Mouse (Mus musculus) midbrain, embryonic 15.5 days (tissue): ENCODE results near the gene Rps3a1. TPM values are rescaled to one million over a fixed set of nuclear protein-coding genes. Genes with fewer than 3 reads are reported as not detected.
"Not testable (repeated sequence)": the region's sequence is repeated elsewhere in the genome, so short reads cannot be mapped to it uniquely, and the experiment has no call there.

ENCODE experiments used
- ATAC-seq: fragments of 200-750 bp; cut with Nextera tagmentation; replicated peaks from 2 replicates; pipeline ENCODE4 v1.8.0; 2017; ENCODE audit warnings: moderate TSS enrichment
- H3K27ac ChIP-seq: fragments of 300-500 bp; sonication (generic); 2 replicates; pipeline ENCODE4 v1.5.1; 2015; ENCODE audit warnings: mild to moderate bottlenecking, inconsistent platforms
- H3K27me3 ChIP-seq: fragments of 300-500 bp; sonication (generic); replicated peaks from 2 replicates; pipeline ENCODE4 v1.6.1; 2015; ENCODE audit warnings: inconsistent platforms
- H3K36me3 ChIP-seq: fragments of 300-500 bp; sonication (generic); replicated peaks from 2 replicates; pipeline ENCODE4 v1.6.1; 2015; ENCODE audit warnings: inconsistent platforms
- H3K4me1 ChIP-seq: fragments of 300-500 bp; sonication (generic); 2 replicates; pipeline ENCODE4 v1.6.1; 2015; ENCODE audit warnings: inconsistent platforms
- H3K4me2 ChIP-seq: fragments of 300-500 bp; sonication (generic); 2 replicates; pipeline ENCODE4 v1.6.1; 2015; ENCODE audit warnings: inconsistent platforms, mild to moderate bottlenecking, moderate library complexity
- H3K4me3 ChIP-seq: fragments of 300-500 bp; sonication (generic); 2 replicates; pipeline ENCODE4 v1.5.1; 2015; ENCODE audit warnings: mild to moderate bottlenecking, inconsistent platforms
- H3K9ac ChIP-seq: fragments of 300-500 bp; sonication (generic); 2 replicates; pipeline ENCODE4 v1.6.1; 2015; ENCODE audit warnings: mild to moderate bottlenecking, inconsistent platforms
- H3K9me3 ChIP-seq: fragments of 300-500 bp; sonication (generic); 2 replicates; pipeline ENCODE4 v1.6.1; 2016; ENCODE audit warnings: inconsistent platforms
- WGBS: fragments of 180-500 bp; shearing (Covaris S2); methylation state at CpG from one replicate; pipeline ENCODE4 v1.1.7; 2015; ENCODE audit warnings: mixed read lengths; 5-methylcytosine and 5-hydroxymethylcytosine counted together
- polyA plus RNA-seq: library from polyadenylated mRNA; unstranded; fragments of >200 nt; fragmentation: Nextera tagmentation; extraction: Ambion mirVana; gene quantifications from 2 replicates; pipeline ENCODE4 v1.2.1, GENCODE M21; 2015

The Rps3a1 gene
- polyA plus RNA-seq, 1 experiment from 2014 or later = 483 TPM

DNA sequence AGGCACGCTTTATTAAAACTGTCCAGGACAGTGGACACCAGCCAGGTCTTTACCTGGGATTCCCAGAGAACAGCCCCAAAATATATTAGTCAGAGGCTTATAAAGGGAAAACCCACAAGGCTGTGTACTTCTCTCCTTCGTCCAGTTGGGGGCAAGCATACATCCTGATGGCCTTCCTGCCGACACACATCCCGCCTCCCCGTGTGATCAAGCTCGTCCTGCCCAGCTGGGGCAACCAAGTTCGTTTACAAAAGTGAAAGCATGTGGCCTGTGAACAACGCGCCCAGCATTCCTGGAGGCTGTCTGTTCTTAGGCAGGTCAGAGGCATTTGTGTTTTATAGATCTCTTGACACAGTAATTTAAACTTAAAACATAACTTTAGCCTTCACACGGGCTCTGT lies 32.4 kb downstream of the Rps3a1 start:
- 26% methylated on average over 10 of the region's 10 CpGs for WGBS
- Histone ChIP-seq H3K27ac (no peak overlapping the region), H3K9me3 (no peaks in the 10 kb centered on the region), H3K9ac (no peak overlapping the region), H3K27me3 (no peaks in the 10 kb centered on the region), H3K36me3 (no peaks in the 10 kb centered on the region), H3K4me3 (no peak overlapping the region), H3K4me2 (no peak overlapping the region), H3K4me1 (no peaks in the 10 kb centered on the region)
- no peak for ATAC-seq

- Histone ChIP-seq H3K36me3 (no peaks in the 10 kb centered on the region), H3K9ac (no peak overlapping the region), H3K4me3 (no peak overlapping the region), H3K27me3 (no peaks in the 10 kb centered on the region), H3K9me3 (no peaks in the 10 kb centered on the region), H3K27ac (no peak overlapping the region), H3K4me1 (no peaks in the 10 kb centered on the region), H3K4me2 (no peak overlapping the region)
- no peak for ATAC-seq
- 95% methylated on average over 7 of the region's 7 CpGs for WGBS
Observed at GRCm38 (mm10) chr3:86109099-86109498, 33.4 kb downstream of the Rps3a1 start.

GRCm38 (mm10) chr3:86108576-86108975 lies 33.9 kb downstream of the Rps3a1 start:
- no peak for ATAC-seq
- H3K36me3 ChIP-seq = no peaks in the 10 kb centered on the region
- H3K9ac ChIP-seq = no peak overlapping the region
- no peaks in the 10 kb centered on the region for H3K4me1 ChIP-seq
- no peak overlapping the region for H3K4me2 ChIP-seq
- no peak overlapping the region for H3K4me3 ChIP-seq
- no peaks in the 10 kb centered on the region for H3K9me3 ChIP-seq
- H3K27me3 ChIP-seq = no peaks in the 10 kb centered on the region
- H3K27ac ChIP-seq = no peak overlapping the region
- 87% methylated on average over 4 of the region's 4 CpGs for WGBS

DNA sequence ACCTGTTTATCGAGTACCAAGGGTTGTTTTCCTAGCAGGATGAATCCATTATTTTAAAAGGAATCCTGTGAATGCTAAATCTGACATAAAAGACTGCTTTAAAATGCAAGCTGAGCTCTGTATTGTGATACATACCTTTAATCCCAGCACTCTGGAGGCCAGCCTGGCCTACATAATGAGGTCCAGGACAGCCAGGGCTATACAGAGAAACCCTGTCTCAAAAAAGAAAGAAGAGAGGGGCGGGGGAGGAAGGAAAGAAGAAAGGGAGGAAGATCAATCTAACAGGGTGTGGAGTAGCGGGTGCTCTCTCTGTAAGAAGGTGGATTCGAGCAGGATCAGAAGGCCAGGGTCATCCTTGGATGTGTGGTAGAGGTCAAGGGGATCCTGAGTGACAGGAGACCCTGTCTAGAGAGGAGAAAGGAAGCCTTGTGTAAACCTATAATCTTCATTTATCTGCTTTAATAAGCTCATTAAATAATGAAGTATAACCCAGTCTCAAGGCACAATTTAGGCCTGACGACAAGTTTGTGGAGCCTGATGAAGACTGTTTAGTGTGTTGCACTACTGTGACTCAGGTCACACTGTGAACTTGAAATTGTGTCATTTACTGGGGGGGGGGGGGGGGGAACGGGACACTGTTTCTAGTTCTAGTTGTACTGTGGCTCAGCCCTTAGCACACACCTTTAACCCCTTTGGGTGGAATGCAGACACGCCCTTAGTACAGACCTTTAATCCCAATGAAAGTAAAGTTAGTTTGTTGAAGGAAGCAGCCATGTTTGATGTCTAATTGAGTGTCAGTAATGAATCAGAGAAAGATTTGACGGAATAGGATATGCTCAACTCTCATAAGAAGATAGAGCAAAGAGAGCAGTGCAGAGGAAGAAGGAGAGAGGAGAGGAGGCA lies 34.6 kb downstream of the Rps3a1 start:
- Histone ChIP-seq H3K9me3 (no peaks in the 10 kb centered on the region), H3K4me1 (no peaks in the 10 kb centered on the region), H3K36me3 (no peaks in the 10 kb centered on the region), H3K4me2 (no peak overlapping the region), H3K9ac (no peak overlapping the region), H3K4me3 (no peak overlapping the region), H3K27me3 (no peaks in the 10 kb centered on the region), H3K27ac (no peak overlapping the region)
- WGBS = 41% methylated on average over 8 of the region's 8 CpGs
- 0 out of 2 replicates have a peak, but pooled peaks have one; percentile 30 for ATAC-seq

- WGBS = 92% methylated on average over 8 of the region's 8 CpGs
- ATAC-seq = no peak
- no peak overlapping the region for H3K4me3 ChIP-seq
- no peaks in the 10 kb centered on the region for H3K9me3 ChIP-seq
- no peaks in the 10 kb centered on the region for H3K4me1 ChIP-seq
- no peaks in the 10 kb centered on the region for H3K36me3 ChIP-seq
- H3K27ac ChIP-seq = no peak overlapping the region
- no peaks in the 10 kb centered on the region for H3K27me3 ChIP-seq
- H3K9ac ChIP-seq = no peak overlapping the region
- no peak overlapping the region for H3K4me2 ChIP-seq
Observed at GRCm38 (mm10) chr3:86106086-86106632, 36.3 kb downstream of the Rps3a1 start.

- Histone ChIP-seq H3K4me1 (no peaks in the 10 kb centered on the region), H3K27me3 (no peaks in the 10 kb centered on the region), H3K4me3 (no peak overlapping the region), H3K27ac (no peak overlapping the region), H3K9ac (no peak overlapping the region), H3K4me2 (no peak overlapping the region), H3K9me3 (no peaks in the 10 kb centered on the region), H3K36me3 (no peaks in the 10 kb centered on the region)
- WGBS = 86% methylated on average over 4 of the region's 4 CpGs
- ATAC-seq = no peak
Observed at GRCm38 (mm10) chr3:86104909-86105308, 37.6 kb downstream of the Rps3a1 start.

DNA sequence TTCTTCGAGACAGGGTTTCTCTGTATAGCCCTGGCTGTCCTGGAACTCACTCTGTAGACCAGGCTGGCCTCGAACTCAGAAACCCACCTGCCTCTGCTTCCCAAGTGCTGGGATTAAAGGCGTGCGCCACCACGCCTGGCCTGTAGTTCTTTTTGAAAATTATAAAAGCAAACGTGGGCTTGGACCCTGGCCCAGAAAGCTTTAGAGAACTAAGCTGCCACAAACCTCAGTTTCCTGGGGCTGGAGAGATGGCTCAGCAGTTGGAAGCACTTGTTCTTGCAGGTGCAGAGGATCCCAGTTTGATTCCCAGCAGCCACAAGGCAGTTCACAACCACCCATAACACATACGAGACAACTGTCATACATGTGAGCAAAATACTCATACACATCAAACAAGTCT lies 38.1 kb downstream of the Rps3a1 start:
- not testable (repeated sequence) for H3K36me3 ChIP-seq, H3K27me3 ChIP-seq, H3K27ac ChIP-seq, H3K4me1 ChIP-seq, H3K9me3 ChIP-seq, ATAC-seq, H3K4me3 ChIP-seq, H3K4me2 ChIP-seq, H3K9ac ChIP-seq
- WGBS = 90% methylated on average over 7 of the region's 7 CpGs

DNA sequence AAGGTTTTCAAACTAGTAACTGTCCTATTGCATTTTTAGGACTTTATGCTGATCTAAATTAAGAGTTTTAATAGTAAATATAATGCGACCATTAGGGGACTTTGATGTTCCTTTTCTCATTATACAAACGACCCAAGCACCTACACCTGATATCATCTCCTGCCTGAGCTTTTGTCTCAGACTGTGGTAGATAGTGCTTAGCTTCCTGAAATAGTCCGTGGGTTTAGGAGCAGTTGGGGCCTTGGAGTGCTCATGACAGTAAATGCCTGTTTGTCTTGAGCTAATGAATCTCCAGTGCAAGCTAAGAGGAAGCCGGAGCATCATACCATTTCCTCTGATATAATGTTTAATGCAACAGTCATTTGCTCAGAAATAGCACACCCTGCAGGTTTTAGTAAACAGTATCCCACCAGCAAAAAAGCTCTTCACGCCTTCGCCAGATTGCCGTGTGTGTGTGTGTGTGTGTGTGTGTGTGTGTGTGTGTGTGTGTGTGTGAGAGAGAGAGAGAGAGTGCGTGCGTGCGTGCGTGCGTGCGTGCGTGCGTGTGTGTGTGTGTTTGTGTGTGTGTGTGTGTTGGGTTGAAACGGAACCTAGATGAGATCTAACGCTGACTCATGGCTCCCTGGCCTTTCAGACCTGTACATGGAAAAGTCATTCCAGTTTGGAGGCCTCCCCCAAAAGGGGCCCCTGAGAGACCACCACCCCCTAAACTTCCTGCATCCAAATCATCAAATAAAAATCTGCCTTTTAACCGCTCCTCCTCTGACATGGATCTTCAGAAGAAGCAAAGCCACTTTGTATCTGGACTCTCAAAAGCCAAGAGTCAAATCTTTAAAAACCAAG lies 38.8 kb downstream of the Rps3a1 start:
- no peak overlapping the region for H3K9ac ChIP-seq
- H3K4me2 ChIP-seq = no peak overlapping the region
- 81% methylated on average over 10 of the region's 18 CpGs for WGBS
- no peaks in the 10 kb centered on the region for H3K4me1 ChIP-seq
- H3K36me3 ChIP-seq = no peaks in the 10 kb centered on the region
- no peak overlapping the region for H3K27ac ChIP-seq
- no peak overlapping the region for H3K4me3 ChIP-seq
- H3K9me3 ChIP-seq = no peaks in the 10 kb centered on the region
- ATAC-seq = no peak
- no peaks in the 10 kb centered on the region for H3K27me3 ChIP-seq

DNA sequence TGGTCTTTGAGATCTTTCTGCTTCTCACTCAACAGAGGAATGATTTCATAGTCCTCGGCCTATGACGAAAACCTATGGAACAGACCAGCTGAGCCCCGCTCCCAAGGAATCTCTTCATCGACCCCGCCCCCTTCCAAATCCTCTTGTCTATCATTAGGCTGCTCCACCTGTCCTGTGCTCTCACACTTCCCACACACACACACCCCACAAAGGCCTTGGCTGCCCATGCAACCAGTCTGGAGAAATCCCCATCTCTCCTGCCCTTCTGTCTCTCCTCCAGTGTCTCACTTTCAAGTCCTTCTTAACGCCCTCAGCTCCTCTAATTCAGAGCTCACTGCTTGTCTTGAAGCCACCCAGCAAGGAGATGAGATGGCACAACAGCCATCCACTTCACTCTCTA lies 40.5 kb downstream of the Rps3a1 start:
- Histone ChIP-seq H3K4me2 (no peak overlapping the region), H3K27ac (no peak overlapping the region), H3K4me1 (no peaks in the 10 kb centered on the region), H3K9me3 (no peaks in the 10 kb centered on the region), H3K9ac (no peak overlapping the region), H3K27me3 (no peaks in the 10 kb centered on the region), H3K36me3 (no peaks in the 10 kb centered on the region), H3K4me3 (no peak overlapping the region)
- 82% methylated on average over 6 of the region's 6 CpGs for WGBS
- ATAC-seq = no peak

- no peaks in the 10 kb centered on the region for H3K27me3 ChIP-seq
- no peak overlapping the region for H3K9ac ChIP-seq
- peaks cover 13% of the 10 kb centered on the region for H3K4me1 ChIP-seq
- H3K36me3 ChIP-seq = no peaks in the 10 kb centered on the region
- peak overlapping the region; percentile 77 for H3K27ac ChIP-seq
- no peak overlapping the region for H3K4me2 ChIP-seq
- 0 out of 2 replicates have a peak, but pooled peaks have one; percentile 35 for ATAC-seq
- 58% methylated on average over 5 of the region's 5 CpGs for WGBS
- no peak overlapping the region for H3K4me3 ChIP-seq
- no peaks in the 10 kb centered on the region for H3K9me3 ChIP-seq
Observed at GRCm38 (mm10) chr3:86093907-86094306, 48.6 kb downstream of the Rps3a1 start.

GRCm38 (mm10) chr3:86093213-86093845 lies 49.2 kb downstream of the Rps3a1 start:
- Histone ChIP-seq H3K27me3 (no peaks in the 10 kb centered on the region), H3K4me2 (no peak overlapping the region), H3K27ac (peak overlapping the region; percentile 77), H3K9ac (no peak overlapping the region), H3K4me3 (no peak overlapping the region), H3K4me1 (peaks cover 13% of the 10 kb centered on the region), H3K9me3 (no peaks in the 10 kb centered on the region), H3K36me3 (no peaks in the 10 kb centered on the region)
- peak; percentile 91 for ATAC-seq
- 19% methylated on average over 6 of the region's 6 CpGs for WGBS
